24 mouse cellular contexts compared by ENCODE assay signal in the genomic region with DNA sequence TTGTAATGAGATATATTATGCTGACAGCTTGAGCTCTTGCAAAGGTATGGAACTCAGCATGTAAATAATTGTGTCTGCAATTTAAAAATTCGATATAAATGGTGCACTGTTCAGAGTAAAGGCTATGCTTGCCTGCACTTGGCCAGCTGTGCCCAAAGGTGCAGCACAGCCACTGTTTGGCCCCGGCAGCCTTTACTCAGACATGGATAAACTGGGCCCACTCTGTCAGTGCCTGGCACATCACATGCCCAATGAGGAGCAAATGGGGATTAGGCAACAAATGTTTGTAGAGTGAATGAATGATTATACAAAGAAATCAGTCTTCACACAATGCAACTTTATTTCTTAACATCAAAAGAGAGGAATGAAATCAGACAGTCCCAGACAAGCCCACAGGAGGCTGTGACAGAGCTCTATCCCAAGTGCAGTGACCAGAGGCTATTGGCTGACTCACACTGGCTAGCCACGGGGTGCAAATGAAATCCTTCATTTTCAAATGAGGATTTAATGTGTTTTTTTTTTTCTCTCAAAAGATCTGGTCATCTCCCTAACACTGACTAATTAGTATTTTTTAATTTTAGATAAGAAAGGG.
DNase-seq lines count a peak whose midpoint lies in the region; ATAC-seq lines count a peak whose summit lies in the region.
"Had no signal": no experiment of that assay in that cellular context is flagged by ENCODE, and none has a peak within 500 bp of the region (broad histone marks: within the 10 kb centered on the region; RNA-seq: fewer than 3 reads in every experiment).

No protein-coding gene starts in this region.

- DNase-seq in forebrain, embryonic 11.5 days (ENCODE audit: low spot score): peak; percentile 48
- no peak for DNase-seq in hindbrain, embryonic 14.5 days (ENCODE audit: low spot score)
- DNase-seq in midbrain, embryonic 14.5 days: no peak
- no peak for DNase-seq in kidney, adult 18-20 months
- DNase-seq: adrenal gland, postnatal 10 days; adrenal gland, postnatal 36 days; cerebellum, adult 11 months; cerebellum, adult 2 months; cerebellum, adult 9-11 months; cerebellum, postnatal 25 days; gastrocnemius, postnatal 10 days; heart, adult 11 months had no signal

- no peak overlapping the region for H3K4me3 ChIP-seq in forebrain, embryonic 11.5 days (ENCODE audit: low read depth, low read length)
- no peak overlapping the region for H3K4me3 ChIP-seq in forebrain, embryonic 12.5 days (replicated peaks)
- H3K4me3 ChIP-seq in hindbrain, embryonic 14.5 days (replicated peaks; ENCODE audit: low read length): no peak overlapping the region
- H3K4me3 ChIP-seq in hindbrain, embryonic 13.5 days: no peak overlapping the region
- H3K4me3 ChIP-seq in midbrain, embryonic 13.5 days (replicated peaks): no peak overlapping the region
- no peak overlapping the region for H3K4me3 ChIP-seq in midbrain, embryonic 14.5 days (replicated peaks; ENCODE audit: low read depth, low read length)
- H3K4me3 ChIP-seq: embryonic facial prominence, embryonic 12.5 days; embryonic facial prominence, embryonic 15.5 days; hindbrain, embryonic 12.5 days had no signal

- H3K27ac ChIP-seq in forebrain, embryonic 11.5 days (ENCODE audit: low read depth, low read length): no peak overlapping the region
- H3K27ac ChIP-seq in forebrain, embryonic 12.5 days: no peak overlapping the region
- no peak overlapping the region for H3K27ac ChIP-seq in hindbrain, embryonic 14.5 days
- H3K27ac ChIP-seq in hindbrain, embryonic 13.5 days: no peak overlapping the region
- H3K27ac ChIP-seq in midbrain, embryonic 13.5 days: no peak overlapping the region
- H3K27ac ChIP-seq in midbrain, embryonic 14.5 days (replicated peaks; ENCODE audit: low read depth, low read length): no peak overlapping the region
- H3K27ac ChIP-seq: embryonic facial prominence, embryonic 12.5 days; embryonic facial prominence, embryonic 15.5 days; hindbrain, embryonic 12.5 days; hindbrain, postnatal 0 days had no signal

- H3K27me3 ChIP-seq in forebrain, embryonic 11.5 days (ENCODE audit: control insufficient read depth, insufficient read depth, low read length): no peaks in the 10 kb centered on the region
- no peaks in the 10 kb centered on the region for H3K27me3 ChIP-seq in forebrain, embryonic 12.5 days
- H3K27me3 ChIP-seq in hindbrain, embryonic 14.5 days (ENCODE audit: control insufficient read depth, insufficient read depth, low read length): no peaks in the 10 kb centered on the region
- H3K27me3 ChIP-seq in hindbrain, embryonic 13.5 days: no peaks in the 10 kb centered on the region
- no peaks in the 10 kb centered on the region for H3K27me3 ChIP-seq in midbrain, embryonic 13.5 days
- H3K27me3 ChIP-seq in midbrain, embryonic 14.5 days (ENCODE audit: control insufficient read depth, insufficient read depth, low read length): no peaks in the 10 kb centered on the region
- H3K27me3 ChIP-seq: embryonic facial prominence, embryonic 12.5 days; embryonic facial prominence, embryonic 15.5 days; hindbrain, embryonic 12.5 days had no signal

- H3K4me1 ChIP-seq in forebrain, embryonic 11.5 days (replicated peaks; ENCODE audit: control insufficient read depth, insufficient read depth, low read length): no peaks in the 10 kb centered on the region
- no peaks in the 10 kb centered on the region for H3K4me1 ChIP-seq in forebrain, embryonic 12.5 days
- no peaks in the 10 kb centered on the region for H3K4me1 ChIP-seq in hindbrain, embryonic 14.5 days (replicated peaks; ENCODE audit: control insufficient read depth, insufficient read depth, low read length)
- no peaks in the 10 kb centered on the region for H3K4me1 ChIP-seq in hindbrain, embryonic 13.5 days (replicated peaks)
- H3K4me1 ChIP-seq in midbrain, embryonic 13.5 days (replicated peaks): no peaks in the 10 kb centered on the region
- H3K4me1 ChIP-seq in midbrain, embryonic 14.5 days (ENCODE audit: control insufficient read depth, insufficient read depth, low read length): no peaks in the 10 kb centered on the region
- H3K4me1 ChIP-seq: embryonic facial prominence, embryonic 12.5 days; embryonic facial prominence, embryonic 15.5 days; hindbrain, embryonic 12.5 days had no signal

- H3K36me3 ChIP-seq in forebrain, embryonic 11.5 days (ENCODE audit: control insufficient read depth, insufficient read depth, low read length): no peaks in the 10 kb centered on the region
- no peaks in the 10 kb centered on the region for H3K36me3 ChIP-seq in forebrain, embryonic 12.5 days (replicated peaks)
- H3K36me3 ChIP-seq in hindbrain, embryonic 14.5 days (replicated peaks; ENCODE audit: control insufficient read depth, insufficient read depth): no peaks in the 10 kb centered on the region
- H3K36me3 ChIP-seq in hindbrain, embryonic 13.5 days: no peaks in the 10 kb centered on the region
- H3K36me3 ChIP-seq in midbrain, embryonic 13.5 days: no peaks in the 10 kb centered on the region
- H3K36me3 ChIP-seq in midbrain, embryonic 14.5 days (ENCODE audit: control insufficient read depth, insufficient read depth, low read length): no peaks in the 10 kb centered on the region
- H3K36me3 ChIP-seq: embryonic facial prominence, embryonic 12.5 days; embryonic facial prominence, embryonic 15.5 days; hindbrain, embryonic 12.5 days had no signal

- no peak overlapping the region for H3K4me2 ChIP-seq in forebrain, embryonic 11.5 days (ENCODE audit: low read depth, low read length, severe bottlenecking)
- no peak overlapping the region for H3K4me2 ChIP-seq in forebrain, embryonic 12.5 days
- no peak overlapping the region for H3K4me2 ChIP-seq in hindbrain, embryonic 14.5 days (replicated peaks)
- no peak overlapping the region for H3K4me2 ChIP-seq in hindbrain, embryonic 13.5 days
- H3K4me2 ChIP-seq in midbrain, embryonic 13.5 days (replicated peaks): no peak overlapping the region
- no peak overlapping the region for H3K4me2 ChIP-seq in midbrain, embryonic 14.5 days (ENCODE audit: low read length)
- H3K4me2 ChIP-seq: embryonic facial prominence, embryonic 12.5 days; embryonic facial prominence, embryonic 15.5 days; heart, embryonic 11.5 days; hindbrain, embryonic 12.5 days had no signal

- no peaks in the 10 kb centered on the region for H3K9me3 ChIP-seq in forebrain, embryonic 11.5 days (ENCODE audit: control insufficient read depth, low read length)
- no peaks in the 10 kb centered on the region for H3K9me3 ChIP-seq in forebrain, embryonic 12.5 days
- no peaks in the 10 kb centered on the region for H3K9me3 ChIP-seq in hindbrain, embryonic 14.5 days (ENCODE audit: control insufficient read depth, low read length)
- no peaks in the 10 kb centered on the region for H3K9me3 ChIP-seq in hindbrain, embryonic 13.5 days
- no peaks in the 10 kb centered on the region for H3K9me3 ChIP-seq in midbrain, embryonic 13.5 days
- no peaks in the 10 kb centered on the region for H3K9me3 ChIP-seq in midbrain, embryonic 14.5 days (ENCODE audit: control insufficient read depth, low read length)
- H3K9me3 ChIP-seq: embryonic facial prominence, embryonic 12.5 days; embryonic facial prominence, embryonic 15.5 days; hindbrain, embryonic 12.5 days had no signal

- ATAC-seq in forebrain, embryonic 11.5 days (replicated peaks; ENCODE audit: low FRiP score): peak; percentile 58
- no peak for ATAC-seq in forebrain, embryonic 12.5 days (ENCODE audit: low FRiP score)
- peak; percentile 40; the same call in 1 of the 2 replicates for ATAC-seq in hindbrain, embryonic 14.5 days (ENCODE audit: low FRiP score)
- ATAC-seq in hindbrain, embryonic 13.5 days (ENCODE audit: low FRiP score): no peak
- ATAC-seq in midbrain, embryonic 13.5 days: peak; percentile 30; the same call in 1 of the 2 replicates
- ATAC-seq in midbrain, embryonic 14.5 days (ENCODE audit: low FRiP score, low TSS enrichment): no peak
- ATAC-seq in monocyte, adult 5-6 weeks (replicated peaks; ENCODE audit: insufficient number of reproducible peaks, low FRiP score, low TSS enrichment, poor library complexity, severe bottlenecking): no peak
- ATAC-seq: hindbrain, postnatal 0 days; inflammation-experienced regulatory T-cells, adult 6 months; intestine, embryonic 16.5 days; Patski had no signal

- no peak overlapping the region for H3K9ac ChIP-seq in forebrain, embryonic 11.5 days (ENCODE audit: low read length)
- H3K9ac ChIP-seq in forebrain, embryonic 12.5 days: no peak overlapping the region
- no peak overlapping the region for H3K9ac ChIP-seq in hindbrain, embryonic 14.5 days
- no peak overlapping the region for H3K9ac ChIP-seq in hindbrain, embryonic 13.5 days
- H3K9ac ChIP-seq in midbrain, embryonic 13.5 days (replicated peaks): no peak overlapping the region
- no peak overlapping the region for H3K9ac ChIP-seq in midbrain, embryonic 14.5 days (replicated peaks; ENCODE audit: low read length)
- H3K9ac ChIP-seq: embryonic facial prominence, embryonic 12.5 days; embryonic facial prominence, embryonic 15.5 days; hindbrain, embryonic 12.5 days had no signal

- 30% methylated on average over 3 of the region's 3 CpGs for WGBS in forebrain, embryonic 11.5 days
- 23% methylated on average over 3 of the region's 3 CpGs for WGBS in forebrain, embryonic 12.5 days
- 42% methylated on average over 3 of the region's 3 CpGs for WGBS in hindbrain, embryonic 14.5 days
- 27% methylated on average over 3 of the region's 3 CpGs for WGBS in hindbrain, embryonic 13.5 days
- 23% methylated on average over 3 of the region's 3 CpGs for WGBS in midbrain, embryonic 13.5 days
- 19% methylated on average over 3 of the region's 3 CpGs for WGBS in midbrain, embryonic 14.5 days

Comparison
In these comparisons a context has a peak if more than half of its experiments do, and no peak if none do; other contexts are left out.
1. ATAC-seq: peak in forebrain, embryonic 11.5 days (single experiment), hindbrain, embryonic 14.5 days (single experiment) and midbrain, embryonic 13.5 days (single experiment); none in forebrain, embryonic 12.5 days (single experiment), hindbrain, embryonic 13.5 days (single experiment), midbrain, embryonic 14.5 days (single experiment) and monocyte, adult 5-6 weeks (single experiment).